Mouse (Mus musculus): Measurements from ENCODE around the gene Tmx1. TPM values are rescaled to one million over a fixed set of nuclear protein-coding genes. Genes with fewer than 3 reads are reported as not detected.

Tmx1 gene
- total RNA-seq, 2 experiments from 2014 or later, result 39.4 to 40.1 TPM

DNA sequence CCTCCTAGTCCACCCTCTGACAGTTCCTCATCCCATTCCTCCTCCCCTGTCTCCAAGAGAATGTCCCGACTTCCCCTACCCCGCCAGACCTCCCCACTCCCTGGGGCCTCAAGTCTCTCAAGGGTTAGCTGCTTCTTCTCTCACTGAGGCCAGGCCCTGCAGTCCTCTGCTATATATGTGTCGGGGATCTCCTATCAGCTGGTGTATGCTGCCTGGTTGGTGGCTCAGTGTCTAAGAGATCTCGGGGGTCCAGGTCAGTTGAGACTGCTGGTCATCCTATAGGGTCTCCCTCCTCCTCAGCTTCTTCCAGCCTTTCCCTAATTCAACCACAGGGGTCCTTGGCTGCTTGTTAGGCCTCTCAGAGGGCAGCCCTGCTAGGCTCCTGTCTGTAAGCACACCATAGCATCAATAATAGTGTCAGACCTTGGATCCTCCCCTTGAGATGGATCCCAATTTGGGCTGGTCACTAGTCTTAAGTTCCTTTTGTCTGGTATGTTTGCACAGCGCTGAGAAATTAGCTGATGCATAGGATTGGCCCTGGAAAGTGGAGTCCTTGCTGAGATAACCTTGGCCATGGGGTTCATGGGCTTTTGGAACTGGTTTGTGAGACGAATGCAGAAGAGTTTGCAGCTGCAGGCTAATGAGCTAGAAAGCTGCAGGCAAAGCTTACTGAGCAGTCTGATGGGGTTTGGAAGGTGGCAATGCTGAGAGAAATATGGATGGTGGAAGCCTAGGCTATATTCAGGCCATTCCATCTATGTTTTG lies 34.0 kb downstream of the Tmx1 start:
- DNase-seq, result peak; percentile 43

GRCm38 (mm10) chr12:70492441-70492840 lies 39.5 kb downstream of the Tmx1 start:
- DNase-seq, result no peak

- peak; percentile 53 for DNase-seq
Measured at GRCm38 (mm10) chr12:70494494-70495281, 41.8 kb downstream of the Tmx1 start.

- DNase-seq, result peak; percentile 46
Measured at GRCm38 (mm10) chr12:70495282-70495922, 42.5 kb downstream of the Tmx1 start.

- no peak for DNase-seq
Measured at GRCm38 (mm10) chr12:70498091-70498490, 45.2 kb downstream of the Tmx1 start.

DNA sequence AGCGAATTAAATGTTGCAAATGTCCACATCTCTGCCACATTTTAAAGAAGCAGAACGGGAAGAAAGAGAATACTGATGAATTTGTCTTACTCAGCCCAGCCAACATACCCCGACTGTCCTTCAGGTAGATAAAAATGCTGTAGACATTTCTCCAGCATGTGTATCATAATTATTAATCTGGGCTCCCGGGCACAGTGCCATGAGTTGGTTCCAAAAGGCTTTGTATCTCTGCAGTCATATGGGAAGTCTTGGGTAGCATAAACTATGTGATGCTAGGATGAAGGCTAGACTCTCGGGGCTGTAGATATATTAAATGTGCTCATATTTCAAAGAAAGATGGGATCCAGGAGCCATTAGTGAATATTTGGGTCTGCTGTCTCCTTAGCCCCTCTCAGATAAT lies 53.1 kb downstream of the Tmx1 start:
- DNase-seq, result no peak

GRCm38 (mm10) chr12:70512023-70512422 lies 59.1 kb downstream of the Tmx1 start:
- no peak for DNase-seq

DNA sequence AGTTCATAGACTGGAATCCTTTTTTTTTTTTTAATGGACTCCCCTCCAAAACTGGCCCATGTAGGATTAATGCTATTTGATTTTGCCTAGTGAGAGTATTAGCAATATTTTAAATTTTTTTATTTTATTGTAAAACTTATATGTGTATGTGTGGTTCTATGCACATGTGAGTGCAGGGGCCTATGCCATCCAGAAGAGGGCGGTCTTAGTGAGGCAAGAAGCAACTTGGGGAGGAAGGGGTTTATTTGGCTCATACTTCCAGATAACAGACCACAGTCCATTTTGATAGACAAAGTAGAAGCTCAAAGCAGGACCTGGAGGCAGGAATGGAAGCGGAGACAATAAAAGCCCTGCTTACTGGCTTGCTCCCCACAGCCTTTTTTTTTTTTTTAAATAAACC lies 59.5 kb downstream of the Tmx1 start:
- DNase-seq, result no peak

Other genes starting within 250 kb of the Tmx1 start
- 10 to 100 TPM; 48.7 to 82.7 TPM for gene Pygl, start 221.6 kb upstream of the Tmx1 start, total RNA-seq (2021)
- gene Trim9, start 105.5 kb upstream of the Tmx1 start, total RNA-seq (2021), result 1 to 10 TPM; 2.7 to 3.8 TPM